Mouse (Mus musculus): ENCODE results near the gene Grip1. TPM values are rescaled to one million over a fixed set of nuclear protein-coding genes. Genes with fewer than 3 reads are reported as not detected.

Gene Grip1
- total and polyA plus RNA-seq, 2 experiments from 2014 or later, result 0.38 to 0.67 TPM

GRCm38 (mm10) chr10:120123721-120124120 lies 670.1 kb downstream of the Grip1 start:
- H3K27ac ChIP-seq (ENCODE audit: low read depth), result no peak overlapping the region
- no peak overlapping the region for H3K9ac ChIP-seq (replicated peaks; ENCODE audit: low read depth, low read length)
- no peaks in the 10 kb centered on the region for H3K4me1 ChIP-seq (ENCODE audit: control insufficient read depth, insufficient read depth)
- ATAC-seq (ENCODE audit: insufficient read depth, low read depth) (no peak), DNase-seq (ENCODE audit: low spot score) (no peak)
- WGBS, result 88% methylated on average over 3 of the region's 3 CpGs
- no peak for TF ChIP-seq EP300 (IDR thresholded peaks at IDR 0.05; ENCODE audit: low read depth)
- TF ChIP-seq CTCF (IDR thresholded peaks at IDR 0.05; ENCODE audit: low read depth), result no peak
- H3K9me3 ChIP-seq (replicated peaks; ENCODE audit: control insufficient read depth, low read length), result no peaks in the 10 kb centered on the region
- H3K36me3 ChIP-seq (replicated peaks; ENCODE audit: control insufficient read depth, insufficient read depth, low read length), result no peaks in the 10 kb centered on the region
- H3K4me2 ChIP-seq (ENCODE audit: low read depth, low read length), result no peak overlapping the region
- no peaks in the 10 kb centered on the region for H3K27me3 ChIP-seq (ENCODE audit: control insufficient read depth, insufficient read depth, low read length)
- no peak overlapping the region for H3K4me3 ChIP-seq (ENCODE audit: low read depth, low read length)

- Histone ChIP-seq H3K4me1 (ENCODE audit: control insufficient read depth, insufficient read depth) (no peaks in the 10 kb centered on the region), H3K27me3 (ENCODE audit: control insufficient read depth, insufficient read depth, low read length) (no peaks in the 10 kb centered on the region), H3K9ac (replicated peaks; ENCODE audit: low read depth, low read length) (no peak overlapping the region), H3K4me3 (ENCODE audit: low read depth, low read length) (no peak overlapping the region), H3K27ac (ENCODE audit: low read depth) (no peak overlapping the region), H3K36me3 (replicated peaks; ENCODE audit: control insufficient read depth, insufficient read depth, low read length) (no peaks in the 10 kb centered on the region), H3K4me2 (ENCODE audit: low read depth, low read length) (no peak overlapping the region), H3K9me3 (replicated peaks; ENCODE audit: control insufficient read depth, low read length) (no peaks in the 10 kb centered on the region)
- TF ChIP-seq CTCF (IDR thresholded peaks at IDR 0.05; ENCODE audit: low read depth), result peak; percentile 93
- no peak for TF ChIP-seq EP300 (IDR thresholded peaks at IDR 0.05; ENCODE audit: low read depth)
- peak; percentile 82 for DNase-seq (ENCODE audit: low spot score)
- ATAC-seq (ENCODE audit: insufficient read depth, low read depth), result peak; percentile 67; the same call in 1 of the 2 replicates
- 50% methylated on average over 7 of the region's 7 CpGs for WGBS
These were observed 671.3 kb downstream of the Grip1 start for GRCm38 (mm10) chr10:120124801-120125464.

GRCm38 (mm10) chr10:120125465-120125857 lies 671.8 kb downstream of the Grip1 start:
- no peak for ATAC-seq (ENCODE audit: insufficient read depth, low read depth)
- Histone ChIP-seq H3K27me3 (ENCODE audit: control insufficient read depth, insufficient read depth, low read length) (no peaks in the 10 kb centered on the region), H3K4me2 (ENCODE audit: low read depth, low read length) (no peak overlapping the region), H3K4me3 (ENCODE audit: low read depth, low read length) (no peak overlapping the region), H3K27ac (ENCODE audit: low read depth) (no peak overlapping the region), H3K36me3 (replicated peaks; ENCODE audit: control insufficient read depth, insufficient read depth, low read length) (no peaks in the 10 kb centered on the region), H3K9me3 (replicated peaks; ENCODE audit: control insufficient read depth, low read length) (no peaks in the 10 kb centered on the region), H3K9ac (replicated peaks; ENCODE audit: low read depth, low read length) (no peak overlapping the region), H3K4me1 (ENCODE audit: control insufficient read depth, insufficient read depth) (no peaks in the 10 kb centered on the region)
- DNase-seq (ENCODE audit: low spot score), result no peak
- TF ChIP-seq CTCF (IDR thresholded peaks at IDR 0.05; ENCODE audit: low read depth), result no peak
- TF ChIP-seq EP300 (IDR thresholded peaks at IDR 0.05; ENCODE audit: low read depth), result no peak
- WGBS, result 61% methylated on average over 10 of the region's 10 CpGs

- H3K4me3 ChIP-seq (ENCODE audit: low read depth, low read length), result no peak overlapping the region
- H3K9ac ChIP-seq (replicated peaks; ENCODE audit: low read depth, low read length), result no peak overlapping the region
- no peak for TF ChIP-seq CTCF (IDR thresholded peaks at IDR 0.05; ENCODE audit: low read depth)
- TF ChIP-seq EP300 (IDR thresholded peaks at IDR 0.05; ENCODE audit: low read depth), result no peak
- H3K4me2 ChIP-seq (ENCODE audit: low read depth, low read length), result peak overlapping the region; percentile 18; the same call in 1 of the 2 replicates
- H3K27me3 ChIP-seq (ENCODE audit: control insufficient read depth, insufficient read depth, low read length), result no peaks in the 10 kb centered on the region
- ATAC-seq (ENCODE audit: insufficient read depth, low read depth) (no peak), DNase-seq (ENCODE audit: low spot score) (no peak)
- no peak overlapping the region for H3K27ac ChIP-seq (ENCODE audit: low read depth)
- H3K9me3 ChIP-seq (replicated peaks; ENCODE audit: control insufficient read depth, low read length), result no peaks in the 10 kb centered on the region
- H3K4me1 ChIP-seq (ENCODE audit: control insufficient read depth, insufficient read depth), result no peaks in the 10 kb centered on the region
- H3K36me3 ChIP-seq (replicated peaks; ENCODE audit: control insufficient read depth, insufficient read depth, low read length), result no peaks in the 10 kb centered on the region
- 42% methylated on average over 13 of the region's 13 CpGs for WGBS
These were observed 675.1 kb downstream of the Grip1 start for GRCm38 (mm10) chr10:120128601-120129277.

GRCm38 (mm10) chr10:120130621-120131020 lies 677.0 kb downstream of the Grip1 start:
- Histone ChIP-seq H3K9me3 (replicated peaks; ENCODE audit: control insufficient read depth, low read length) (no peaks in the 10 kb centered on the region), H3K27ac (ENCODE audit: low read depth) (no peak overlapping the region), H3K4me3 (ENCODE audit: low read depth, low read length) (no peak overlapping the region), H3K9ac (replicated peaks; ENCODE audit: low read depth, low read length) (no peak overlapping the region), H3K36me3 (replicated peaks; ENCODE audit: control insufficient read depth, insufficient read depth, low read length) (no peaks in the 10 kb centered on the region), H3K4me1 (ENCODE audit: control insufficient read depth, insufficient read depth) (no peaks in the 10 kb centered on the region), H3K4me2 (ENCODE audit: low read depth, low read length) (no peak overlapping the region), H3K27me3 (ENCODE audit: control insufficient read depth, insufficient read depth, low read length) (no peaks in the 10 kb centered on the region)
- TF ChIP-seq EP300 (IDR thresholded peaks at IDR 0.05; ENCODE audit: low read depth) (no peak), CTCF (IDR thresholded peaks at IDR 0.05; ENCODE audit: low read depth) (no peak; the same call in 1 of the 2 replicates)
- no peak for ATAC-seq (ENCODE audit: insufficient read depth, low read depth)
- 58% methylated on average over 16 of the region's 16 CpGs for WGBS
- DNase-seq (ENCODE audit: low spot score), result no peak

Data from heart, postnatal 0 days (tissue).